Mouse (Mus musculus): ENCODE data around the gene Glis2.

The Glis2 gene

DNA sequence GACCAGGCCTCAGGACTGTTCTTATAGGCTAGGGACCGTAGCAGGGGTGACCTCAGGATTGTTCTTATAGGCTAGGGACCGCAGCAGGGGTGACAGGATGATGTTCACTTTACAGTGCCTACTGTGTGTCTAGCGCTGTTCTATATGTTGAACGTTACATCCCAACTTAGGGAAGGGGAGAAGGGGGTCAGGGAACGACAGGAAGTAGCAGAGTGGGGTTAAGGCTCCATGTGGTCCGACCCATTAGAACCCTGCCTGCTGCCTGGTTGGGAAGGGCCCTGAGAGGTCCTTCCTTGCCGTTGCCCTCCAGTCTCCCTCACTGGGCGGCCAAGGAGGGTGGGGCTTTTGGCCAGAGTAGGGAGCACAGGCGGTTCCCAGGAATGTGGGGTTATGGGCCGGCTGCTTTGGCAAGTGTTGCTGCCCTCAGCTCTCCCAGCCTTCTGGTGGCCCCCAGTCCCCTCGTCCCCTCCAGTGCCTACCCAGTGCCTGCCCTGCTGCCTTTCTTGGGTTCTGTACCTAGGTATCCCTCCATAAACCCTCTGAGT is 9.9 kb downstream of the Glis2 start:
- DNase-seq = peak in 1 of 2 experiments; percentile 52

DNA sequence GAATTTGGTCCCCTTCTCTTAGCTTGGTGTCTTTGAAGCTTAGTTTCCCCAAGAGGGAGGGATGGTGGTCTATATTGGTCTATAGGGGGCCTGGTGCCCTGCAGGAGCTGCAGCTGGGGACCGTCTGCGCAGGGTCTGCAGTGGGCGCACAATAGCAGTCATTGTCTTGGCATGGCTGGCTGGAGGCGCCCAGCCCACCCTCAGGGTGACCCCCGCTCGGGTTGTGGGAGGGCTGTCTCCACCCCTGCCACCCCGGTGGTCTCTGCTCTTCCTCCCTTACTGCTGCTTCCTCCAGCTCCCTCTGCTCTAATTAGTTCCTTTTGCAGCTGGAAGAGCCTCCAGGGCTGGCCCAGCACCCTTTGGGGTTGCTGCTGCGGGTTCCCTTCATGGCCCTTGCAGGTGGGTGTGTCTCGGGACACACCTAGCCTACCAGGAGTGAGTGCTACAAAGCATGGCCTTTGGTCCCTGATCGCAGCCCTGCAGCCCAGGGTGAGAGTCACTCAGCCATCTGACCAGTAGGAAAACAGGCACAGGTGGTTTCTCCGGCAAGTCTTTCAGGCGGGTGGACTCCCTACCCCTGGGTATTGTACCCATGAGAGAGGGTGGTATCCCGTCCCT is 11.1 kb downstream of the Glis2 start:
- DNase-seq = no peak

DNA sequence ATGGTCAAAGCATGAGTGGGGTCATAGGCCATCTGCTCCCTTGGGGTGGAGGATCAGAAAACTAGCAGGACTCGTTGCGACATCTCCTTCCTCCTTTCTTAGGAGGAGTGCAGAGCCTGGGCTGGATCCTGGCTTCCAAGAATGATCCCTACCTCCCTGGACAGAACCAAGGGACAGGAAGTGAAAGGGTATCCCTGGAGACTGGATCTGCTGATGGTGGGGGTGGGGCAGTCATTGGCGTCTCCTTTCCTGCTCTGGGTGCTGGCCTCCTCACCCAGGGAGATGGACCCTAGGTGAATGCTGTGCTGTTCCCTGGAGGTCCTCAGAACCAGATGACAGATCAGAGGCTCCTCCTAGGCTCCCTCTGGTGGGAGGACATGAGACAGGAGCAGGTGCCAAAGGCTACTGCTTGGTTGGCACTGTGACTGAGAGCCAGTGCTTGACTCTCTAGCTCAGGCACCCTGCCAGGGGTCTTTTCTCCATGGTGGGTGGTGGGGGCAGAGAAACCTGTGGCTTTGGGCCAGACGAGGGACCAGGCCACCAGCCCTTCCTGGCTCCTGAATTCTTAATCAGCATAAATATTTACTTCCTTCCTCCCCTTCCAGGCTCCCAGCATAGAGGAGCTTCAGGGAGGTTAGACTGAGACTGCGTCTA is 12.0 kb downstream of the Glis2 start:
- peak; percentile 84 to 89 for DNase-seq

DNA sequence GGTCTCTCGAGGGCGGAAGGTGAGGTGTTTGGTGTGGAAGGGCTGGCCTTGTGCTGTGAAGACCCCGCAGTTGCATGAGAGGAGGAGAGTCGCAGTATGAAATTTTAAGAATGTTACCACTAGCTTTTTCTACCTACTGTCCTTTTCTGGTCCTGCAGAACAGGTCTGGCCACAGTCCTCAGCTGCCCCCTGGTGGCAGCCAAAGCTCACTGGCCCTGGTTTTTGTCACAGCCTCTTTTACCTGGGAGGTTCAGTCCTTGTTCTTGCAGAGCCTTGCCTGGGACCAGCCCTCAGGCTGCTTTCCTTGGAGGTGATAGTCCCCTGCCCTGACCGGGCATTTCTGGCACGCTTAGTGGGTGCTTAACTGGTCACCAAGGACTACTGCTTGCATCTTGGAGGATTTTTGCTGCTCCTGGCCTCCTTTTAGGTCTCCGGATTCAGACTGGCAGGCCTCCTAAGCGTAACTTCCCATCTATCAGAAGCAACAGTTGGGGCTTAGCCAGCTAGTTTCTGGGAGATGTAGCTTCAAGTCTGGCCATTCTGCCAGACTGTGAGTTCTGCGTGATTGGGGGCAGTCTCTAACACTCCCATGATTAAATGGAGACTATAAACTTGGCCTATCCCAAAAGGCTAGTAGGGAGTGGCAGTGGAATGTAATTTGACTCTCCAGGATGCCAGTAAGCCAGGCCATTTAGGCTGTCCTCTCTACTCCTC is 13.5 kb downstream of the Glis2 start:
- peak; percentile 83 to 87 for DNase-seq

DNA sequence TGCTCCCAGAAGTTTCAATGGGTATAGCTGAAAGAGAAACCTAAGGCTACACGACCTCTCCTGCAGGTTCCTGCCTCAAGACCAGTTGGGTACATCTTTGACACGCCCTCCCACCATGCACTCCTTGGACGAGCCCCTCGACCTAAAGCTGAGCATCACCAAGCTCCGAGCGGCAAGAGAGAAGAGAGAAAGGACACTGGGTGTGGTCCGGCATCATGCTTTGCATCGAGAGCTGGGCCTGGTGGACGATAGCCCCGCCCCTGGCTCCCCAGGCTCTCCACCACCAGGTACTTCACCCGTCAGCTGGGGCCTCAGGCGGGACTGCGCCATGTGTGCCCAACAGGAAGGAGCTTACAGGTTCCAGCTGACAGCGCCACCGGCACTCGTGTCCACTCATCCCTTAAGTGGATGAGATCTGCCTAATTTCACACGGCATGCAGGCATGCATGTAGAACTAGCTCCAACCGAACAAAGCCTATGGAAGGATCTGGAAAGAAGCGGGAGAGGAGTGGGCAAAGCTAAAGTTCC is 14.1 kb downstream of the Glis2 start:
- DNase-seq = peak in 1 of 2 experiments; percentile 52

DNA sequence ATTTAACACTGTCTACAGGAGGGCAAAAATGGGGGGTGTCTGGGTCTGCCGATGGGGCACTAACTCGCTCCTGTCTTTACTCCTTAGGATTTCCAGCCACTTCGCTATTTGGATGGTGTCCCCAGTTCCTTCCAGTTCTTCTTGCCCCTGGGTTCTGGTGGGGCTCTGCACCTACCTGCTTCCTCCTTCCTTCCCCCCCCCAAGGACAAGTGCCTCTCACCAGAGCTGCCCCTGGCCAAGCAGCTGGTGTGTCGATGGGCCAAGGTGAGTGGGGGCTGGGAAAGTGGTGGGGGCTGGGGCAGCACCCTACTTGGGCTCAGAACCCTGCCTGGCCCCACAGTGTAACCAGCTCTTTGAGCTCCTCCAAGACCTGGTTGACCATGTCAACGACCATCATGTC is 16.7 kb downstream of the Glis2 start:
- no peak for DNase-seq

DNA sequence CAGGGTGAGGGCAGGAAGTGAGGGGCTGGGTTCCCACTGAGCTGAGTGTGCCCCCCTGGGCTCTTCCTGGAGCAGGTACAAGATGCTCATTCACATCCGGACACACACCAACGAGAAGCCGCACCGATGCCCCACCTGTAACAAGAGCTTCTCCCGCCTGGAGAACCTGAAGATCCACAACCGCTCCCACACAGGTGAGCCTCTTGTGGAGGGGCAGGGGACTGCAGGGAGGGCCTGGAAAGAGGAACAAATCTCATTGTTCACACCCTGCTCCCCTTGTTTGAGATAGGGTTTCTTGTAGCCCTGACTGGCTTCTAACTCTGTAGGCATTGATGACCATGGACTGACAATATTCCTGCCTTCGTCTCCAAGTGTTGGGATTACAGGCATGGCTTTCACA is 17.2 kb downstream of the Glis2 start:
- no peak for DNase-seq

DNA sequence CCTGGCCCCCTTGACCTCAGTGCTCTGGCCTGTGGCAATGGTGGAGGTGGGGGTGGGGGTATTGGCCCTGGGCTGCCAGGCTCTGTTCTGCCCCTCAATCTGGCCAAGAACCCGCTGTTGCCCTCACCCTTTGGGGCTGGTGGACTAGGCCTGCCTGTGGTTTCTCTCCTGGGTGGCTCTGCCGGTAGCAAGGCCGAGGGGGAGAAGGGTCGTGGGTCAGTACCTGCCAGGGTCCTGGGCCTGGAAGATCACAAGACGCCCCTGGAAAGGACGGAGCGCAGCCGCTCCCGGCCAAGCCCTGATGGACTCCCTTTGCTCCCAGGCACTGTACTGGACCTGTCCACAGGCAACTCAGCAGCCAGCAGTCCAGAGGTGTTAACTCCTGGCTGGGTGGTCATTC is 19.2 kb downstream of the Glis2 start:
- DNase-seq = no peak

DNA sequence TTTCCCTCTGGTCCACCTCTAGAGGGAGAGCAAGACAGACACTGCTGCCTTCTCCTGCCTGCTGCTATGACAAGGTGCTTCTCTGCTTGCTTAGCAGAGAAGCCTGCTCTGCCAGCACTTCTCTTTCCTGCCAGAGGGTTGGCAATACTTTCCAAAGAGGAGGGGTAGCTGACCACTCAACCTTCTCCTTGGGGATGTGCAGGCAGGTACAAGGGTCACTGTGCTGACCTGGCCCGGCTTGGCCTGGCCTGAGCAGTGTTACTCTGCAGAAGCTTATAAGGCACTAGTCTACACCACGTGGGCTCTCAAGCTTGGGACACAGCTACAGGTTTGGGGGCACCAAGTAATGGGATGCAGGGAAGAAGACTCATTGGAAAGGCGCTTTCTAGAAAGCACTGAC is 20.1 kb downstream of the Glis2 start:
- DNase-seq = no peak

DNA sequence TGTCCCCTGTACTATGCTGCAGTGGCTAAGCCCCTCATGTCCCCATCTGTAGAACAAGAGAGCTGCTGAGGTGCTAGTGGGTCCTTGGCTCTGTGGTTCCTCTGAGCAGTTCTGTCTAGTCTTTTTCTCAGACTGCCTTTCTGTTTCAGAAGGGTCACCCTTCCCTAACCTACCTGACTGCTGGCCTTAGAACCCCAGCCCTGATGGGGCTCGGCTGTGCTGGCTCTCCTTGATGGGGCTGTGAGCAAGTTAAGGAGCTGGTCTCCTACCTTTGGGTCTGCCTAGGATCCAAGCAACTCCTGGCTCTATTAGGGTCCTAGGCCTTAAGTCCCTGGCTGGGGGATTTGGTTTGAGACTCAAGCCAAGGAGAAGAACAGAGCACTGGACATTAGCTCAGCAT is 20.8 kb downstream of the Glis2 start:
- no peak for DNase-seq

DNA sequence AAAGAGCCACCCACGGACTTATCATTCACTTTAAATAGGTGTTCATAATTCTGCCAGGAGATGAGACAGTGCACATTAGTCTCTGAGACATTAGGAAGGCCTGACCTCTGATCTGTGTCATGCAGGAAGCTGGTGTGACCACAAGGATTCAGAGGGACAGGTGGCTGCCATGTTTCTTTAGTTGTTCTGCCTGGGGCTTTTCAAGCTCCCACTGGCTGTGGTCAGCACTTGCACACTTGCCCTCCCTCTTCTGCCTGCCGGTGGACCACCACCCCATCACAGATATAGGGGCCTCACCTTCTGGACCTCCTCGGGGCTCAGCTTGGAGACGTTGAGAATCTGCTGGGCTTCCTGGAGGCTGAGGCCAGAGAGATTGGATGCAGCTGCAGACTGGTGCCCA is 22.3 kb downstream of the Glis2 start:
- no peak for DNase-seq

DNA sequence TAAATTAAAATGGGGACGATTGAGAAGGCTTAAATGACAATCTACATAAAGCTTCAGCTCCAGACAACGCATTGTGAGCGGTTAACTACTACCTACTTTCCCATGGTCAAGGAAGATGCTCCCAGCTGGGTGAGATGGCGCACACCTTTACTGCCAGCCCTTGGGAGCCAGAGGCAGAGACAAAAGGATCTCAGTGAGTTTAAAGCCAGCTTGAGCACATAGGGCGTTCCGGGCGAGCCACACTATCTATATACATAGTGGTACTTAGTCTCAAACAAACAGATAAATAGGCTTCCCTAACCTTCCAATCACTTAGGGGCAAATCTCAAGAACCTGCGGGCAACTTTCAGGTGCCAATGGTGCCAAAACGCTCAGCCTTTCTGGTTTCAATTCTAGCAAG is 29.6 kb downstream of the Glis2 start:
- no peak for DNase-seq

DNA sequence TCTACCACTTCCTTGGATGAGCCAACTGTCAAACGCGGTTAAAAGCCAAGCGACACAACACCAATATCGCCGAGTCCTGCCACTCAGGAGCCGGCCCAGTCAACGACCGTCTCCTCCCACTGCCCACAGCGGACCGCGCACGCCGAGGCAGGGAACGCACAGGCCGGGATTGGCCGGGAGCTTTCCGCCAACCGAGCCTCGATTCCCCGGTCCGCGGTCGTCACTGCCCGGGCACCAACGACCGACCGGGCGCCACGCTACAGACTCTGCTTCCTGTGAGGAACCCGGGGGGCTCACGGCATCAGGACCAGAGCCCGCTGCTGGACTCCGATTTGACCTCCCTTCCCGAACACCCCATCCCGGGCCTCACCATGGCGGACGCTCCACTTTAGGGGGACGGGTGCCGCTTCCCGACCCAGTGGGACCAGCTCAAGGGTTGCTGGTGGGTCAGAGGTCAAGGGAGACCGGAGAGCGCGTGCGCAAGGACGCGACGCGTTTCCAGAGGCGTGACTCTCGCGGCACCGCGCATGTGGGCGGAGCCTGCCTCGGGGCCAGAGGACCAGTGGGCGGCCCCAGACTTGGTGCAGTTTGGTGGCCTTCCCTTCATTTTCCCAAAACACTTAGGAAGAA is 30.1 kb downstream of the Glis2 start, which contains the start of gene Pam16:
Pam16 (minus strand) TSS at position 508 of the 630 bp plus-strand sequence.
- peak; percentile 91 to 94 for DNase-seq

DNA sequence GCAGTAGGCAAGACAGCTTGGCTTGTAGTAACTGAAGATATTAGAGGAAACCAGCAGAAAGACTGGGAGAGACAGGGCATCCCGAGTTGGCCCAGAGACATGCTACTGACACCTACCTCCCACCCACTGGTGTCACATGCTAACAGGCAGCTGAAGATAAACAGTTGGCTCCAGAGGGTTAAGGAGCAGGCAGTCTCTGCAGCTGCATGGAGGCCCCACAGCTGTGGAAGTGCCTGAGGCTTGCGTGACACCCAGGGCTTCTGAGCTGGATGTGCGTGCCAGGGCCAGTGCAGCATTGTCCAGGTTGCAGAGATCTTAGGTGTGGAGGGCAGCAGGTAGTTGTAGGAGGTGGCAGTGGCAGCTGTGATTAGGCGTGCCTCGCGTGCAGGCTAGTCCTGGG is 32.6 kb downstream of the Glis2 start:
- DNase-seq = no peak

DNA sequence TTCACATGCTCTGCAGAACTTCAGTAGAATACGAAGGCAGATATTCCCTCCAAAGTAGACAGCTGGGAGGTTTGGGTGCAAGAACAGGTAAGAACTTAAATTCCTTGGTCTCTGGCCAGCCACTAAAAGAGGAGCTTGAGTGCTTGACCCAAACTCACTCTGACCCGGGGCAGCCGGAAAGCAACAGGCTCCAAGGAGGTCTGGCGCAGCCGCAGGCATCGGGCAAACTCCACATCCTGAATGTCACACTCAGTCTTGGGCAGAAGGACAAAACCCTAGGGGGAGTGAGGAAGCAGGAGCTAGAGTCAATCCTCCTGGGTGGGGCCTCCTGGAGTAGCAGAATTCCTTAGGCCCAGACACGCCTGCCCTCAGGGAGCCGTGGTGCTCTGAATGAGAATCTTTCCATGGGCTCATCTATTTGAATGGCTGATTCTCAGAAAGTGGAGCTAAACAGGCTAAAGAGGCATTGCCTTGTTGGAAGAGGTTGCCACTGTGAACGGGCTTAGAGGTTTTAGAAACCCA is 34.4 kb downstream of the Glis2 start:
- DNase-seq = no peak

DNA sequence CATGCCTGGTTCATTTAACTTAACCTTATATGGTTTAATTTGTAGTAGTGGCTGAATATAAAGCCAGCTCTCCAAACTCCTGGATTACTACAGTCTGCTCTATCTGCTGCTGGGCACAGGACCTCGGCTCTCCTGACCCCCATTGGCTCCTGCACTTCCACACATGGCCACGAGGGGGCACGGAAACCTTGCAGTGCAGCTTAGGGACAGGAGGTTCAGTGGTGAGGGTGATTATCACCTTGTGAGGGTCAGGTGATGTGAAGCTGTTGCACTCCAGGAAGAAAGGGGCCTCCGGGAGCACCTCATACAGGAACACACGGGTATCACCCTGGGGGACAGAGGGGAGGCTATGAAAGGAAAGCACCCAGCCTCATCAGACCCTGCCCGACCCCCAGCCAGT is 35.4 kb downstream of the Glis2 start:
- DNase-seq = peak; percentile 77 to 83

DNA sequence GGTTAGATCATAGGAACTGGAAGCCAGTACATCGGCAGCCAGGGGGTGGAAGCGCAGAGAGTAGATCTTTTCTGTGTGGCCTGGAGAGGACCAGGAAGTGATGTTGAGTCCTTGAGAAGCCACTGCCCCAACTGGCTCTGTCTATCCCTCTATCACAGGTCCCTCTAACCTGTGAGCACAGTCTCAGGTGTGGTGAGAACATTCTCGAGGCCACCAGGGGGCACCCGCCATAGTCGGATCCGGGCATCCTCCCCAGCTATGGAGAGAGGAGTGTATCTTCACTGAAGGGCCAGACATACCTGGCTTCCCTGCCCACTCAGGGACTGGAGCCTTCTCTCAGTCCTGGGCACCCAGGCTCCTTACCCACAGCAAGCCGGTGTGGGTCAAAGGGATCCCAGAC is 37.5 kb downstream of the Glis2 start:
- DNase-seq = peak; percentile 53 to 66

DNA sequence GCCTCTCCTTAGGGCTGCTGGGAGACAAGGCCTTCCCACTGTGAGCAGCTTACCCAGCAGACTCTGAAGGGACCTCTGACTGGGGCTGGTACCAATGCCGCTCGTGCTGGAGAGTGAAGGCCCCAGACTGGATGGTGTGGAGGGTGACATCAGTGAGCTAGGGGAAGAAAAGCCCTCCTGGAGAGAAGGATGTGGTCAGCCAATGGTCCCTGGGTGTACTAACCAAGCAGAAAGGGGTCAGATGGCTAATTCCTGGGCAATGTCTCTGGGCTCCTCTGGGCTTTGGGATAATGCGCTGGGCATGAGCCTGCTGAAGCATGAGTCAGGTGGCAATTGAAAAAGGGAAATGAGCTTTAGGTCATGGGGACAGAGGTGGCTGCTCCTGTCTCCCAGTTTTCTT is 39.1 kb downstream of the Glis2 start:
- DNase-seq = no peak

DNA sequence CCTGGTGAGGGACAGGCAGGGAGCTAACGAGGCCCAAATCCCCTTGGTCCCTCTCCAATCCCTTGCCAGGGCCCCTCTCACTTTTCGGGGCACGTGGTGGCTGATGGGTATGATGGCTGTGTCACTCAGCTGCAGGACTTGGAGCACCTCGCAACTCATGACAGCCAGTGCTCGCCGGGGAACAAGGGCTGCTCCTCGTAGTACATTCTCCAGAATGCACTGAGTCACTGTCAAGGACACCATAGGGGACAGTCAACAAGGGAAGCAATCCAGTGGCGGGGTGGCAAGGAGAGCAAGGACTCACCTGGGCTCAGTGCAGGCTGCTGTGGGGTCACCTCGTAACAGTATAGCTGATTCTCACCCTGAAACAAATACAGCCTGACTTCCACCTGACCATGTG is 40.2 kb downstream of the Glis2 start:
- DNase-seq = no peak

DNA sequence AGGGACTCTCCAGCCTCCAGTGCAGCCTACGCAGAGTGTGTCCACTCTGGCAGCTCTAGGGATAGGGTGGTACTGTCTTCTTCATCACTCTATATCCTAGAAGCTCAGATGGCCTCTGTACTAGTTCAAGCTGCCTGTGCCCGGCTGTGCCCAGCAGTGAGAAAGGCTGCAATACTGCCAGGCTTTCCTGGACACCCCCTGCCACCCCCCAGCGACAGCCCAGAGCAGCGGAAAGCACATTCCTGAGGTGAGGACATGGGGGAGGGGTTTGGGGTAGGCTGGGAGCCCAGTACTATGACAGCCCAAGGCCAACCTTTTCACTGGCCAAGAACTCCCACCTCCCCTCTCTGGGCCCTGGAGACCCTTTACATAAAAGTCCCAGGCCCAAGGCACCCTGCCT is 41.2 kb downstream of the Glis2 start:
- DNase-seq = no peak

DNA sequence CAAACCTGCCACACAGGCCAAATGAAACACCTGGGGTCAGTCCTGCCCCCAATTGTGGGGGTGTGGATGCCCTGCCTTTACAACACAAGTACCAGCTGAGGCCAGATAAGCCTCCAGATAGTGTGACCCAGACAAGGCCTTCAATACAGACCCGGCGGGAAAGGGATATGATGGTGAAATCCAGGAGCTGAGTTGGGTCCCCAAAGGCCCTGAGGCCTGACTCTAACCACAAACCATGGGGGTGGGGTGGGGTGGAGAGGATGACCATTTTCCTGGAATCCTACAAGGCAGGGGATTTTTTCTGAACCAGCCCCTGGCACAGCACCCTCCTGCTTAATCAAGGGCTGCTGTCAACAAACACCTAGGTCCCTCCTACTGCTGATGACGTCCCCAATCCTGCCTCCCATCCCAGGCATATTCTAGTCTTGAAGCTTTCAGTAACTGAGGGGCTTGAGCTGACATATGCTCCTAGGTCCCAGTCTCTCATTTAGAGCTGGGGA is 44.4 kb downstream of the Glis2 start:
- no peak for DNase-seq

DNA sequence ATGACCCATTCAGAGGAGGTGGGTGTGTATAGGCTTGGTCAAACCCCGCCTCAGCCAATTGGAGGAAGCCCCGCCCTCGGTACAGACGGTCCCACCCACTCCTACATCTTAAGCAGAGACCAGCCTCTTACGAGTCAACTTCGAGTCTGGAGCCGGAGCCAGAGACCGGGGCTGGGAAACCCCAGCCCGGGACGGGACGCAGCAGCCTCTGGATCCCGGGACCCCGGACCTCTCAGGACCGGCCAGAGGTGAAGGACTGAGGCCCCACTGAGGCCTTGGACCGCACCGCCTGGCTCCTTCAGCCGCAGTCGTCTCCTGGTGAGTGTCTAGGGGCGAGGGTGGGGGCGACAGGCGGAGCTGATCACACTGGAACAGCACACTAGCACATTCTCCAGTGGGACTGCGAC is 45.3 kb downstream of the Glis2 start, which contains the start of the genes Vasn and Dnaja3:
Vasn (plus strand) TSS at position 111 of the 407 bp plus-strand sequence.
Dnaja3 (plus strand) TSS at position 159 of the 407 bp plus-strand sequence.
- peak; percentile 94 to 96 for DNase-seq
